Mouse (Mus musculus) stomach, postnatal 0 days (tissue): ENCODE data around the gene Rxfp4. TPM values are rescaled to one million over a fixed set of nuclear protein-coding genes. Genes with fewer than 3 reads are reported as not detected.

Source experiments
- ATAC-seq: fragments of 200-750 bp; cut with Nextera tagmentation; 2 replicates; pipeline ENCODE4 v1.8.0; 2017; ENCODE audit not compliant: low FRiP score, low TSS enrichment
- DNase-seq: peaks from one replicate; pipeline ENCODE4 v3.0.0-alpha.2; 2016; ENCODE audit warnings: low spot score
- H3K27ac ChIP-seq: fragments of 300-500 bp; sonication (generic); replicated peaks from 2 replicates; pipeline ENCODE4 v1.5.1; 2014; ENCODE audit warnings: mild to moderate bottlenecking, control low read depth
- H3K27me3 ChIP-seq: fragments of 300-500 bp; sonication (generic); 2 replicates; pipeline ENCODE4 v1.6.1; 2014; ENCODE audit warnings: low read length; ENCODE audit not compliant: control insufficient read depth, insufficient read depth
- H3K36me3 ChIP-seq: fragments of 300-500 bp; sonication (generic); 2 replicates; pipeline ENCODE4 v1.6.1; 2014; ENCODE audit warnings: low read length, mixed read lengths; ENCODE audit not compliant: control insufficient read depth, insufficient read depth
- H3K4me1 ChIP-seq: fragments of 300-500 bp; sonication (generic); replicated peaks from 2 replicates; pipeline ENCODE4 v1.6.1; 2014; ENCODE audit warnings: antibody characterized with exemption; ENCODE audit not compliant: control insufficient read depth, insufficient read depth
- H3K4me2 ChIP-seq: fragments of 300-500 bp; sonication (generic); replicated peaks from 2 replicates; pipeline ENCODE4 v1.6.1; 2014; ENCODE audit warnings: low read depth, mild to moderate bottlenecking, control low read depth, moderate library complexity
- H3K4me3 ChIP-seq: fragments of 300-500 bp; sonication (generic); 2 replicates; pipeline ENCODE4 v1.5.1; 2014; ENCODE audit warnings: low read depth, low read length, control low read depth
- H3K9ac ChIP-seq: fragments of 300-500 bp; sonication (generic); 2 replicates; pipeline ENCODE4 v1.6.1; 2014; ENCODE audit warnings: mild to moderate bottlenecking, low read length, control low read depth, mixed read lengths
- H3K9me3 ChIP-seq: fragments of 300-500 bp; sonication (generic); 2 replicates; pipeline ENCODE4 v1.6.1; 2016; ENCODE audit warnings: low read length; ENCODE audit not compliant: control insufficient read depth
- CTCF ChIP-seq: IDR thresholded peaks from 2 replicates; pipeline ENCODE4 v1.5.1; 2016; ENCODE audit warnings: antibody characterized with exemption, low read depth, mild to moderate bottlenecking, moderate library complexity
- EP300 ChIP-seq: optimal IDR thresholded peaks from 2 replicates; pipeline ENCODE3; 2016; ENCODE audit warnings: antibody characterized with exemption
- WGBS: fragments of 180-500 bp; shearing (Covaris S2); extraction: QIAGEN DNeasy Blood & Tissue Kit; methylation state at CpG from one replicate; pipeline ENCODE4 v1.1.7; 2014; 5-methylcytosine and 5-hydroxymethylcytosine counted together
- polyA plus RNA-seq: library from polyadenylated mRNA; unstranded; fragments of >200 nt; fragmentation: Nextera tagmentation; extraction: Ambion mirVana; gene quantifications from 2 replicates; pipeline ENCODE4 v1.2.1, GENCODE M21; 2015

Gene Rxfp4
- polyA plus RNA-seq, 1 experiment from 2014 or later: 0.07 TPM

DNA sequence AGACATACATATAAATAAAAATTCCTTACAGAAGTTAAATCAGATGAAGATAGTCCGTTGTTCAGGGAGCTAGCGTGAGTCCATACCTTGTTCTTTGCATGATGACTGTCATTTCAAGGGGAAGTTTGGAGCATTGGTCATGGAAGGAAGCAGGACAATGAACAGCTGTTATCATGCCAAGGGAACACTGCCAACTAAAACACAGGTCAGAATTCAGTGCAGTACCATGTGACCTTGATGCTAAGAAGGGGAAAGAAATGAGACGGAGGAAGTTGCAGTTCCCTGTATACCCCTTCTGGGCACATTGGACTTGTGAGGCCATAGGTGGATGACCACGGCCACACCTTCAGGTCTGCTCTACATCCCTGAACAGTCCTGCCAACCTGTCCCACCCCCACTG, 1.7 kb upstream of the Rxfp4 start:
- H3K4me3 ChIP-seq: no peak overlapping the region
- H3K4me2 ChIP-seq: no peak overlapping the region
- H3K9ac ChIP-seq: no peak overlapping the region
- peak; percentile 52 for ATAC-seq
- no peak for DNase-seq
- H3K27ac ChIP-seq: no peak overlapping the region
- 62% methylated on average over 4 of the region's 4 CpGs for WGBS
- no peaks in the 10 kb centered on the region for H3K9me3 ChIP-seq
- no peaks in the 10 kb centered on the region for H3K27me3 ChIP-seq
- no peaks in the 10 kb centered on the region for H3K36me3 ChIP-seq
- H3K4me1 ChIP-seq: no peaks in the 10 kb centered on the region
- TF ChIP-seq CTCF (no peak), EP300 (no peak)

DNA sequence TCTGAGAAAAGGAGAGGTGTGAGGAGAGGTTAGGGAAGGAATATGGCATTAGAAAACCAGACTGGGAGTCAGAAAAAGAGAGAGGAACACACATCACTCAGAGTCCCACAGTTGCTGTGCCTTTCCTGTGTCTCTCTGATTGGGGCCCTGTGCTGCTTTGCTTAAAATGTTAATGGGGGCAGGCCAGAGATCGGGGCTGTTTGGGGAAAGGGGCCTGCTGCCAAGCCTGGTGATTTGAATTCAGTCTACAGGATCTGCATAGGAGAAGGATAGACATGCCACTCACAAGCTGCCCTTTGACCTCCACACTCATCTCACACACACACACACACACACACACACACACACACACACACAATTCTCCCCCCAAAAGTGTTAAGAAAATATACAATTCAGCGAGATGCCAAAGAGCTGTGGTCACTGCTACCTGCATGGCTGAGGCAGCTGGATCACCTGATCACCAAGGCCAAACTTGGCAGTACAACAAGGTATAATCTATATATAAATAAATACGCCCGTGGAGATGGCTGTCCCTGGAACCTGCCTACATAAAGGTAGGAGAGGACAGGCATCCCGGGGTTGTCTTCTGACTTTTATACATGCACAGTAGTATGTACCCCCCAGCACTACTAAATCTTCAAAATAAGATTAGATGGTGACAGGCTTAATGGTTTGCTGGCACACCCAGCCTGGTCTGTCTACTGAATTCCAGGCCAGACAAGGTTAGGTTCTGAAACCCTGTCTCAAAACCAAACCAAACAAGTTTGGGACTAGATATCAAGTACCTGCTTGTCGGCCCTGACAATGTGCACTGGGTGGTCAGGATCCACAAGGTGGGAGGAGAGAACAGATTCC, 801 bp upstream of the Rxfp4 start:
- peak; percentile 60; the same call in 1 of the 2 replicates for ATAC-seq
- WGBS: 48% methylated on average over 6 of the region's 6 CpGs
- no peaks in the 10 kb centered on the region for H3K36me3 ChIP-seq
- H3K27me3 ChIP-seq: no peaks in the 10 kb centered on the region
- DNase-seq: peak; percentile 37
- TF ChIP-seq CTCF (no peak), EP300 (no peak)
- H3K4me1 ChIP-seq: no peaks in the 10 kb centered on the region
- H3K4me2 ChIP-seq: no peak overlapping the region
- no peak overlapping the region for H3K9ac ChIP-seq
- peak overlapping the region; percentile 80 for H3K27ac ChIP-seq
- H3K9me3 ChIP-seq: no peaks in the 10 kb centered on the region
- no peak overlapping the region for H3K4me3 ChIP-seq

DNA sequence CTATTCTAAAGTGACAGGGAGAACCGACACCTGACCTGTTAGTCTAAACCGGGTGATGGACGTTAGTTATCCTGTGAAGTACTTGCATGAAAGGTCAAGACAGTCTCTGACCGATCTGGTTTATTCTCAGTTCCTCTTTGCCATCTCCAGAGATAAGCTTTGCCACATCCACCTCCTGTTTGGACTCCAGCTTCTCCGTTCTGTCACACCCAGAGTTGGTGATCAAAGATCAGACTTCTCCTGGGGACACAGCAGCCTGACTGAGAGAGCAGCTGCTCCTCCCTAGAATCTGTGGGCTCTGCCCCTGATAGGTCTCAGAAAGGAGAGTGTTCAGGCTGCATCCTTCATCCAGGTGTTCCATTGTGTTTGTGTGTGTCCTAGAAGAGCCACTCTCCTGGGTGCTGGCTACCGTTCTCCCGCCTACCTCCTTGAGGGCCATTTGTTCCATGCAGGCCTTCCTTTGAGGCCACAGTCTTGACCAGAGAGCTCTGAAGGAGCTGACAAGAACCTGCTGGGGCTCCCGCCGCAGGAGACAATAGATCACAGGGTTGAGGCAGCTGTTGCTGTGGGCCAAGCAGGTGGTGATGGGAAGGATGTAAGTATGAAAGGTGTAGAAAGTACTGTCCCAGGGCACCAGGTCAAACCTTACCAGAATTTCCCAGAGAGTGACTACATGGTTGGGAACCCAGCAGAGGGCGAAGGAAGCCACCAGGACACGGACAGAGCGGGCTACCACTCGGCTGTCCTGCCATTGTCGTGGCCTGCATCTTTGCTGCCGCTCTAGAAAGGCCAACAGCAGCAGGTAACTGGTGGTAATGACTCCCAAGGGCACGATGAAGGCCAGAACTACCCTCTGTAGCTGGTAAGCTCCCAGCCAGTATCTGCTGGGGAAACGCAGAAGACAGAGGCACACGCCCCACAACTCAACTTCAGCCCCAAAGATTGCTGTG, 998 bp downstream of the Rxfp4 start:
- Histone ChIP-seq H3K4me3 (no peak overlapping the region), H3K27ac (no peak overlapping the region), H3K27me3 (no peaks in the 10 kb centered on the region), H3K4me2 (no peak overlapping the region), H3K9me3 (no peaks in the 10 kb centered on the region), H3K36me3 (peaks cover 3% of the 10 kb centered on the region; the same call in 1 of the 2 replicates), H3K4me1 (no peaks in the 10 kb centered on the region), H3K9ac (no peak overlapping the region)
- DNase-seq (no peak), ATAC-seq (no peak)
- WGBS: 64% methylated on average over 18 of the region's 18 CpGs
- TF ChIP-seq CTCF: no peak
- TF ChIP-seq EP300: no peak

DNA sequence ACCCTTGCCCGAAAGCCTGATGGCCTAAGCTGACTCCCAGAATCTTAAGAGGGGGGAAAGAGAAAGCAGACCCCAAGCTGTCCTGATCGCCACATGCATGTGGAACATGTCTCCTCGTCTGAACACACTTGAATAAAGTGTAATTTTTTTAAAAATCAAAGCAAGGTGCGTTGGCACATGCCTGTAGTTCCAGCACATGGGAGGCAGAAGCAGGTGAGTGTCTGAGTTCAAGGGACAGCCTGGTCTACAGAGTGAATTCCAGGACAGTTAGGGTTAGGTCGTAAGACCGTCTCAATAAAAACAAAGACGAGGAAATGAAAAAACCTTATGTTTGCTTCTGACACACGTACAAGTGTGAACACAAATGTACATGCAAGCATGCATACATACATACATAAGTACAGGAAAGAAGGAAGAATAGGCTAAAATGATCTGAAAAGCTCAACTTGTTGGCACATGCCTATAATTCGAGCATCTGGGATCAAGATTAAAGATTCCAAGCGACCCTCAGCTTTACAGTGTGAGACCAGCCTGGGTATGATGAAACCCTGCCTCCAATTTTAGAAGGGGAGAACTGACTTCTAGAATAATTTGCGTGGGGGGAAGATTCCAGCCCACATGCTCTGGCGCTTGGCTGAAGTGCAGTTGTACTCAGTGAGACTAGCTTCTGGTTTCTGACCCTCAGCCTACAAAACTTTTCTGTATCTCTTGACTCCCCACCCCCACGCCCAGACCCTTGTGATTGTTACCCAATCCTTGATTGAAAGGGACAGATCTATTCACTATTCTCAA, 2.0 kb downstream of the Rxfp4 start:
- Histone ChIP-seq H3K9ac (no peak overlapping the region), H3K4me2 (no peak overlapping the region), H3K27ac (no peak overlapping the region), H3K4me1 (no peaks in the 10 kb centered on the region), H3K4me3 (no peak overlapping the region), H3K9me3 (no peaks in the 10 kb centered on the region), H3K27me3 (no peaks in the 10 kb centered on the region), H3K36me3 (peaks cover 8% of the 10 kb centered on the region)
- ATAC-seq (no peak), DNase-seq (no peak)
- no peak for TF ChIP-seq EP300
- TF ChIP-seq CTCF: no peak
- WGBS: 55% methylated on average over 13 of the region's 13 CpGs

DNA sequence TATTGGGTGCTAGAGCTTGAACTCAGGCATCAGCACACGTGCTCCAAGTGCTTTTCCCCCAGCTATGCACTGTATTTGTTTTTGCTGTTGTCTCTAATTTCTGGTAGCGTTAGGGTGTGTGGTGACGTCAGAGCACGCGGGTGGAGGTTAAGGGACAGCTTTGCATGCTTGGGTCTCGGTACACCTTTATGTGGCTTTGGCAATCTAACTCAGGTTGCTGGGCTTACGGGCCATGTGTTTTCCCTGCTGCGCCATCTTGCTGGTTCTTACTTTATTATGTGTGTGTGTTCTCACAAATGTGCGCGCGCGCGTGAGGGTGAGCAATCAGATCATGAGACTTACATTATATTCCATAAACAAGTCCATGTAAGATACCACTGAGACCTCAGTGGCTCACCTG, 3.0 kb downstream of the Rxfp4 start:
- H3K27ac ChIP-seq: no peak overlapping the region
- TF ChIP-seq CTCF (no peak), EP300 (no peak)

More for the DNA sequence above, 3.0 kb downstream of the Rxfp4 start:
- no peaks in the 10 kb centered on the region for H3K27me3 ChIP-seq
- H3K4me3 ChIP-seq: no peak overlapping the region
- no peak overlapping the region for H3K9ac ChIP-seq
- no peaks in the 10 kb centered on the region for H3K9me3 ChIP-seq
- 93% methylated on average over 13 of the region's 13 CpGs for WGBS
- ATAC-seq (no peak), DNase-seq (no peak)
- no peaks in the 10 kb centered on the region for H3K4me1 ChIP-seq
- peaks cover 11% of the 10 kb centered on the region for H3K36me3 ChIP-seq
- no peak overlapping the region for H3K4me2 ChIP-seq
